Mouse (Mus musculus) left cerebral cortex, postnatal 25 days (tissue): ENCODE data around the gene Orc3. TPM values are rescaled to one million over a fixed set of nuclear protein-coding genes. Genes with fewer than 3 reads are reported as not detected.

Experiments
- DNase-seq, 2 experiments: peaks; one replicate each; pipeline ENCODE4 v3.0.0; 2022; ENCODE audit warnings: low spot score in 2 of 2, mixed read lengths in 1 of 2
- intact Hi-C: fragments of 180-260 bp; cut with DNase I; formaldehyde crosslinking; loops from one replicate; pipeline ENCODE4 v1.15.1; 2025
- total RNA-seq, 2 experiments: library from RNA; stranded (reverse); gene quantifications; 2 replicates each; pipeline ENCODE4 v1.2.3; 2021

Orc3 gene
- total RNA-seq, 2 experiments from 2014 or later: 38.5 TPM

DNA sequence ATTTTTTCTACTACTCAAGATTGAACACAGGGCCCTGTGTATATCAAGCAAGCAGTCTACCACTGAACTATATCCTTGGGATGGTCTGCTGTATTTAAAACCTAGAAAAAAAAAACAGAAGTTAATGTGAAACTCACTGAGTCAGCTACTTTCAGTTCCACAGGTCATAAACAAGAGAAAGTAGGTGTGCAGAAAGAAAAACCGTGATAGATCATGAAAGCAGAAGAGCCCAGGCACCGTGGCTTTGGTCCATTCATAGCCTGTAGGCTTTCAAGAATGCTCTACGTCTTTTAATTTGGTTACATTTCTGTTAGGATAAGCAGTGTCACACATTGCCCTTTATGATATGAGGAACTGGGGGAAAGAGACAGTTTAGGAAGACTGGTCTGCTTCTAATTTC, 88.0 kb downstream of the Orc3 start:
- DNase-seq: no peak
- intact Hi-C loops: no loop called here

DNA sequence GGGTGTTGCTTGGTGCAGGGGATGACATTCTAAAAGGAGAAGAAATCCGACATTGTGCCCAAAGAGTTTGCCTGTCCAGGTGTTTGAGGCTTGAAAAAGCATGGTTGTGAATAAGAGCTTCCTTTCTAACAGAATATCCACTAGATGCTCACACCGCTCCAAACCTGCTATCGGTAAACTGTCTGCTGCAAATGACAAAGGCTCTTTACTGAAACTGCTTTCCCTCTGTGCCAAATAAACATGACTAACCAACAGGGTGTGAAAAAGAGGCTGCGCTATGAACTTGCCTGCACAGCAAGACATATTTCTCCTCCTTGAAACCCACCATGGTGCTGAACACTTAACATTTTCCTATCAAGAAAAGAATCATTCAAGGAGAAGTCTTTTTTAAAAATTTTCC, 91.2 kb downstream of the Orc3 start:
- intact Hi-C loops: no loop called here
- peak in 1 of 2 experiments; percentile 33 for DNase-seq

DNA sequence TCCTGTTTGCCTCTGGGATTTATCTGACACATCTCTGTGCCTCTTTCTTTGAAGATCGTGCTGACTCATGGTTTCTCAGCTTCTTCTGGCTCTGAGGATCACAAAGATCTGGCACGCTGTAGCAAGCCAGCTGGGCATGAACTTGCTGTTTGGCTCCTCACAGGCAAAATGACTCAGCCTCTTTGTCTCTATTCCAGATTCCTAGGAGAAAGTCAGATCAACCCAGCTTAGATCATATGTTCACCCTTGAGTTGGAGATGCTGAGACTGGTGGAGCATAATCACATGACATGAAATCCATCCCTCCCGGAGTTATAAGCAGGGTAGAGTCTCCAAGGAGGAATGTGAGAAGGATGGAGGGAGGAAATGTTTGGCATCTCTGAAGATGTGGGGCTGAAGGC, 91.9 kb downstream of the Orc3 start:
- DNase-seq: peak; percentile 35 to 83
- intact Hi-C loops: no loop called here

Other genes with a start within 250 kb of the Orc3 start
- 100 to 1,000 TPM; 103 to 114 TPM for gene Akirin2, start 64.0 kb downstream of the Orc3 start, total RNA-seq
- 10 to 100 TPM; 27.5 to 32.4 TPM for gene Rars2, start within 50 bp of the Orc3 start, total RNA-seq
- gene Slc35a1, start 72.5 kb upstream of the Orc3 start, total RNA-seq: 10 to 100 TPM; 19.6 to 22.6 TPM
- gene Cfap206, start 115.3 kb upstream of the Orc3 start, total RNA-seq: 1 to 10 TPM; 2.1 to 2.5 TPM
- gene Gm136, start 141.3 kb upstream of the Orc3 start, total RNA-seq: not detected
- gene Smim8, start 163.5 kb upstream of the Orc3 start, total RNA-seq: 10 to 100 TPM; 19.5 to 24.3 TPM